Mouse (Mus musculus): Measurements from ENCODE around the gene Cdca5.
"Not testable (repeated sequence)": the region's sequence is repeated elsewhere in the genome, so short reads cannot be mapped to it uniquely, and the experiment has no call there.

The Cdca5 gene

DNA sequence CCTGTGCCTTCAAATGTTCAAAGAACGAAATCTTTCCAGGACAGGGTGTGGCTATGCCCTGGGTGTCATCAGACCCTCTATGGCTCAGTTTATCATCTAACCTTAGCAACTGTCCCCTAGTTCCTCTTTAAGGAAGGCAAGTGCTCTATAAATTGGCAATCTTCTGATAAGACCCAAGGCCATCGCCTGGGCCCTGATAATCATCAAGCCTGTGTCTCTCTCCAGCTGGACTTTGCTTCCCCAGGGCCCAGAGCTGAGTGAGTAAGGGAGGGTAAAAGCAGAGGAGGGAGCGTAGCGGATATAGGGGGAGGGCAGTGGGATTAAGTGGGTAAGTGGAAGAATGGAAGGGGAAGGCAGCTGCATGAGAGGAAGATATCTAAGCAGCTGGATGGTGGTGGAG lies 19.7 kb downstream of the Cdca5 start:
- DNase-seq (ENCODE audit: low spot score in 2 of 2): no peak

DNA sequence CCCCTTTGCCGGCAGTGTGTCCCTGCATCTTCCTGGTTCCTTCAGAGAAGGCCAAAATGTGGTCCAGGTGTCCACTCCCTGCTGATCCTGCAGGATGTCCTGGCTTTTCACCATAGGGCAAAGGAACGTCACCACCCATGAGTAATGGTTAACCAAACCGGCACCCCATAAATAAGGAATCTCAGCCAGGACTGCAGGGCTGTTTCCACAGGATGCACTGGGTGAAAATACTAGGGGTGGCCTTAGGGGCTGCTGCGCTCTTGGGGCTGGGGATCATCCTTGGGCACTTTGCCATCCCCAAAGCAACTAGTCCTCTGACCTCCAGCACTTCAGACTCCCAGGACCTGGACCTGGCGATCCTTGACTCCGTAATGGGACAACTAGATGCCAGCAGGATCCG lies 20.8 kb downstream of the Cdca5 start, which contains the start of gene Naaladl1:
Gene Naaladl1, plus strand, starts transcription at position 197 of the 400 bp plus-strand sequence.
- DNase-seq (ENCODE audit: low spot score in 2 of 2): no peak

DNA sequence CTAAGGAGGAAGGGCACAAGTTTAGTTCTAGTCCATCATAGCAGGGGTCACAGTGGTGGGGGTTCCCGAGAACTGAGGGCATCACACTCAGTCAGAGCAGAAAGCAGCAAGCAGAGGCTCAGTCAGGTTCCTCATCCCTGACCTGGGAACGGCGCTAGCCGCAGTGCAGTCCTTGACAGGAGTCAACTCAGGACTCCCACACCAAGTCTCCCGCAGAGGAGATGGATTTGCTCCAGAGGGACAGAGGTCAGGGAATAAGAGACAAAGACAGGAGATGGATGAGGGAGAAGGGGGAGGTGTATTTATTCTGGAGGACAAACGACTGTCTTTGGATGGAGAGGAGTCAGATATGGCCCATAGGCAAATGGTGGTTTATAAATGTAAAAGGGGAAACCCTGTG lies 28.3 kb downstream of the Cdca5 start:
- DNase-seq (ENCODE audit: low spot score in 2 of 2): no peak

DNA sequence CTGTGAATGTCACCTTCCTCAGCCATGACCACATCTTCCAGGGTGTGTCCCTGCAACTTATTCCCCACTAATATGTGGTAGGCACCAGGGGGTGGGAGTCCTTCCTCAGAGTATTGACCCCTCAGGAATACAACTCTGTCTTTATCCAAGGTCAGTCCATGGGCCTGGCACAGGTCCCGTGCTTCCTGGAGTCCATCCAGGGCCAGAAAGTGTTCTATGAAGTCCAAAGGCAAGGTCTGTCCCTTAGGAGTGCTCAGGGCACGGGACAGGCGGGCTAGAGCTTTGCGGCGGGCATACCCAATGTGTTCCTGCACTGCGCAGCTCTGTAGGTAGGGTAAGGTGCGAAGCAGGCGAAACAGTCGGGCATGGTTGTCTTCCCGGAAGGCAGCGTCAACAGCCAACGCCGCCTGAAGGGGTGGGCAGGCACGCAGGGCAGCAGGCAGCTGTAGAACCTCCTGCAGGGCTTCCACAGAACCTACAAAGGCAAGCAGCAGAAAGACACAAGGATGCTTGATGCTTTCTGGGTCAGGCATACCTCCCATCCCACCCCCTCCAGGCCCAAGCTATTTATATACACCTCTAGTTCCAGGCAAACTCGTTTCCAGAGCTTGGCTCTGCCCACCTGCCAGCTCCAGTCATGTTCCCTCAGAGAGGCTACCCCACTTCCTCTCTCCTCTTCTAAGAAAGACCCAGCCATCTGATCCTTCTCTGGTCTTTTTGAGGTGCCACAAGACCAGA lies 31.5 kb downstream of the Cdca5 start:
- DNase-seq (ENCODE audit: low spot score in 2 of 2): no peak

DNA sequence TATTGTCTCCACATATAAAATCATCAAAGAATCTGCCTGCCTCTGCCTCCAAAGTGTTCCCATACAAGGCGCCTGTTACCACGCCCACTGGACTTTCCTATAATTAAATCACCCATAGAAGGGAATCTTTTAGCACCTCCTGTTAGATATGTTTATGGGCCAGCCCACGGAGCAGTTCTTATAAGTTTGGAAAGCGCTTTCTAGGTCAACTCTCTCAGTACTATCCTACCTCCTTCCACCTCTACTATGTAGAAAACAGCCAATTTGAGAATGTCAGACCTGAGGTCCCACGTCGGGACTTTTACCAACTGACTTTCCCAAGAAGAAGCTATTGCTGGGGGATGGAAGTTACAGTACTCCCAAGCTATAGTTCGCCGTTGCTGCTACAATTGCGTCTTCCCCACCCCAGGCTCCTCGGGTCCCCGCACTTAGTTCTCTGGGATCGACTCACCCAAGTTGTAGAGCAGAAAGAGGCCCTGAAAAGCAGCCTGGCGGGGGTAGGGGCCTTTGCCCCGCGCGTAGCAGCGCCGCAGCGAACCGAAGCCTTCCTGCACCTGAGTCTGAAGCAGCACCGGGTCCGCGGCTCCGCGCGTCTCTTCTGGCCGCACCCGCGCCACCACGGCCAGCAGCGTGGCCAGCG lies 32.7 kb downstream of the Cdca5 start:
- peak in 1 of 2 experiments; percentile 27 for DNase-seq (ENCODE audit: low spot score in 2 of 2)

DNA sequence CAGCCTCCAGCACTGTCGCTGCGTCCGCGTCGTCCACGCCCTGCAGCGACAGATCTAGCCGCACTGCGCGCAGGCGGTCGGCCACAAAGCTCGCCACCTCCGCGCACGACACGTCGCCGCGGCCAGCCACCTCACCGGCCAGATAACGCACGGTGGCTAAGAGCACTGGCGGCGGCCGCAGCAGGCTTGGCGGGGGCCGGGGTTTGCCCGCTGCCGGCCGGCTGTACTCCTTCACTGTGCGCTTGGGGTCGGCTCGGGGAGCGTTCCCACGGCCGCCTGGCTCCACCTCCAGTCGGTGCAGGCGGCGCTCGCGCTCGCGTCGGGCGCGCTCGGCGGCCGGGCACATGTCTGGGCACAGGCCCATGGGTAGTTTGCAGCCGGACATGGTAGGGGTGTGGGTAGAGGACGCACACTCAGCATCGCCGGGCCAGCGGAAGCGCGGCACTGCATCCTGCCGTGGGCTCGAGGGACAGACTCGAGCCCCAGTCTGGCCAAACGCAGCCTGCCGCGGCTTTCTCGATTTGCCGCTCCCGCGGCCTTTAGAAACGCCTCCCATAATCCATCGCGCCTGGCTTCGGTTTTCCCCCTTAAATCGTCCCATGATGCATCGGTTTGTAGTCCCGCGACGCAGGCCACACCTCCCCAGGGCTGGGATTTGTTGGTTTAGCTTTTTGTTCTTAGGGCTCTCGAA lies 33.3 kb downstream of the Cdca5 start, which contains the start of gene Sac3d1:
Gene Sac3d1, minus strand, starts transcription at position 665 of the 691 bp plus-strand sequence.
- DNase-seq (ENCODE audit: low spot score in 2 of 2): peak; percentile 90 to 93

DNA sequence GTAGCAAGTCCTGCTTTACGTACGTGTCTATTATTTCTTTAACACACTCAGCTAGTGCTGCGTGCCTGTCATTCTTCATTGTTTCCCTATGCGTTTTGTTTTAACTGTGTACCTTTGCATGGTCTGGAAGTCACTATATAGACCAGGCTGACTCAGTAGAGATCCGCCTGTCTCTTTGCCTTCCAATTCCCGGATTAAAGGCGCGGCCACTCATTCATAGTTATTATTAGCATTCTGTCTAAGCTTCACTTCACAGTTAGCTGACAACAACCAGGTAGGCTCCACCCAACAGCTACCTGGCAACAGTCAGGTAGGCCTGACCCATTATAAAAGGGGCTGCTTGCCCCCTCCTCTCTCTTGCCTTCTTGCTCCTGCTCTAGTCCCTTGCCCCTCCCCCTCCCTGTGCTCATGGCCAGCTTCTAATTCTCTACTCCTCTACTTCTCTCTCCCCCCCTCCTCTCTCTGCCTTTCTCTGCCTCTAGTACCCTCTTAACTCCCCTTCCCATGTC lies 33.9 kb downstream of the Cdca5 start:
- no peak for DNase-seq (ENCODE audit: low spot score in 2 of 2)

DNA sequence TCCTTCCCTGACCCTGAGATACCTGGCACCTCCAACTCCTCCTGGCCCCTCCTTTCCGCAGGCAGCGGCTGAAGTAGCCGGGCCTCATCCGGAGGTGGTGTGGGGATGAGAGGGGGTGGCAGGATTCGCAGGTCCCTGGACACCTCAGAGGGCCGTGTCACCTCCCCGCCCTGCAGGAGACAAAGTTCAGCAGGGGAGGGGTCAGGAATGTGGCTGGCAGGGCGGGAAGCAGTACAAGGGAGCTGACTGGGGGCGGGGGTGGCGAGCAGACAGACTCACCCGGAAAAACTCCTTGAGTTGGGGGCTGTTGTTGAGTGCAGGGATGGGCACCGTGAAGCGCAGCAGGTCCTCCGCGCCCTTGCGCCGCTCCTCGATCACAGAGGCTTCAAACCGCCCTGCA lies 37.0 kb downstream of the Cdca5 start:
- DNase-seq (ENCODE audit: low spot score in 2 of 2): no peak

DNA sequence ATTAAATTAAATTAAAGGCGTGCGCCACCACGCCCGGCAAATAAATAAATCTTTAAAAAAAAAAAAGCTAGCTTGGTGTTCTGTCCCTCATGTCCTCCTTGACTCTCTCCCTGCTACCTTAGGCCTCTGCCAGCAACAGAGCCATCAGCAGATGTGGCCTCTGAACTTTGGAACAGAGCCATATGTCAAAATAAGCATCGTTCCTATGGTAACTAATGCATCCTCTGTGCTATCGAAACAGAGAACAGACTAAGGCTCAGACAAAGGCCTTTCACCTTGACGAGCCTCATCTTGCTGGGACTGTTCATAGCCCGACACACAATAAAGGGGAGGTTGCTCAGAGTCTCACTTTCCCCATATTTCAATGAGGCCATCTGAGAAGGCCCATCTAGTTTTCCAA lies 38.5 kb downstream of the Cdca5 start:
- DNase-seq (ENCODE audit: low spot score in 2 of 2): no peak

DNA sequence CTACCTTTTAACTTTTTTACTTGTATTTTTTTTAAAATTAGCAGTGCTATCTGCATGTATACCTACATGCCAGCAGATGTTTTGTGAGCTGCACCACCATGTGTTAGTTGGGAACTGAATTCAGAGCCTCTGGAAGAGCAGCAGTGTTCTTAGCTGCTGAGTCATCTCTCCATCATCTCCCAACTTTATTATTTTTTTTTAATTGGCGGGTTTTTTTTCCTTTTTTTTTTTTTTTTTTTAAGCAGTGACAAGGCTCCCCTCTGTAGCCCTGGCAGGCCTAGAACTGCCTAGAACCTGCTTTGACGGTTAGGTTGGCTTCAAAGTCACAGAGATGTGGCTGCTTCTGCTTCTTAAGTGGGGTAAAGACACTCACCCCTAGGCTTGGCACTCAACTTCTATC lies 40.1 kb downstream of the Cdca5 start:
- no peak for DNase-seq (ENCODE audit: low spot score in 2 of 2)

DNA sequence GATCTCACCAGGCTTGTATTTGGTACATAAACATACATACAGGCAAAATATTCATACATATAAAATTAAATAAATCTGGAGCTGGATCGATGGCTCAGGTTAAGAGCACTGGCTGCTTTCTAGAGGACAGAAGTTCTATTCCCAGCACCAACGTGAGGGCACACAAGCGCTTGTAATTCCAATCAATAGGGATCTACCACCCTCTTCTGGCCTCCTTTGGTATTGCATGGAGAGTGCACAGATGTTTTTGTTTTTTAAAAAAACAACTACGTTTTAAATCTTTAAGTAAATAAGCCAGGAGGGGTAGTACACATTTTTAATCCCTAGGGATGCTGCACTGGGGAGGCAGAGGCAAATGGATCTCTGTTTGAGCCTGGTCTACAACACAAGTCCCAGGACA lies 41.5 kb downstream of the Cdca5 start:
- DNase-seq (ENCODE audit: low spot score in 2 of 2): no peak

DNA sequence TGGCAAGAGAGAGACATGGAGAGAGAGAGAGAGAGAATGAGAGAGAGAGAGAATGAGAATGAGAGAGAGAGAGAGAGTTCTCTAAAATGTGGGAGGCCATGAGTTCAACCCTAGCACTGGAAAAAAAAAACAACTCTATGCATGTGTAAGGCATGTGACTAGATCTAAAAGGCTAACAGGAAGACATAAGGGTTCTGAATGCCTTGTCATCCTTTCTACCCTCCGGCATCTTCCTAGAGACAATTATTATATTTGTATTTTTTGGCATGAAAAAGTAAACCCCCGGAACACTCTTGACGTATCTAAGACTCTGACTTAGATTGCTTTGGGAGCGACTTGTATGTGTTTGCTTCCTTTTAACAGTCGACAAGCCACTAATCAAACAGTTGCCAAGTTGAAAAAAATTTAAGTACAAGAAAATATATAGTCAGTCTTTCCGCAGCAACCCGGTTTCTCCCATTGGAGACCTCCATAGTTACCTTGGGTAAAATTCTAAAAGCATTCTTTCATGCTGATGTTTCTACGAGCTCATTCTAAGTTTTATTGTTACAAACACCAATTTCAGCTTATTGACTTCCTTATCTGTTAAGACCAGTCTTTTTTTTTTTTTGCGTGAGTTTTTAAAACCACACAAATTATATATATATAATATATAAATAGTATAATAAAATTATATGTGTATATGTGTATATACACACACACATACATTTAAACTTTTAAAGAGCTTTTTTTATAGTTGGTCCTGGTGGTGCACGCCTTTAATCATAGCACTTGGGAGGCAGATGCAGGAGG lies 42.2 kb downstream of the Cdca5 start:
- DNase-seq (ENCODE audit: low spot score in 2 of 2): no peak

DNA sequence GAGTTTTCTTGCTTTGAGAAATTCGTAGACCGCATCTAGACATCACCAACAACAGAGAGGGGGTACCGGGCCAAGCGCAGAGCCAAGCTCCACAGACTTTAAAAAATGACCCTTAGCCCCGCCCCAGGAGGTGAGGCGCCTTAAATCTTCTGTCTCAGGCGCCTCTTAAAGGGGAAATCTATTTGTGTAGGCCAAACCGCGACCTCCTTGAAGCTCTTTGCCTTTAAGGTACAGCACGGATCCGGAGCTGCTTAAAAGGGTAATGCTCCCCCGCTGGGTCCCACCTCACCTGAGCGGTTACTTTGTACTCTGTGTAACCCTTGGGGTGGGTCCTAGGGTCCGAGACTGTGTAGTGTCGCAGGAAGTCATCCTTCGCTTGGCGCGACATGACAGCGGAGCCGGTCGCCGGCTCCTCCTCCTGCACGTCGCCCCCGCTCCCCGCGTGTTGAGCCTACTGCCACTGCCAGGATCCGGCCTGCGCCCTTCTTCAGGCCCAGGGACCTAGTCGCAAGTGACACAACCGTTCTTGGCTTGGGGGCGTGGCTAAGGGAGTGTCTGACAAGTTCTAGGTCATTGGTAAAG lies 43.1 kb downstream of the Cdca5 start, which contains the start of gene Snx15:
Gene Snx15, minus strand, starts transcription at position 545 of the 582 bp plus-strand sequence.
- peak; percentile 96 to 97 for DNase-seq (ENCODE audit: low spot score in 2 of 2)

DNA sequence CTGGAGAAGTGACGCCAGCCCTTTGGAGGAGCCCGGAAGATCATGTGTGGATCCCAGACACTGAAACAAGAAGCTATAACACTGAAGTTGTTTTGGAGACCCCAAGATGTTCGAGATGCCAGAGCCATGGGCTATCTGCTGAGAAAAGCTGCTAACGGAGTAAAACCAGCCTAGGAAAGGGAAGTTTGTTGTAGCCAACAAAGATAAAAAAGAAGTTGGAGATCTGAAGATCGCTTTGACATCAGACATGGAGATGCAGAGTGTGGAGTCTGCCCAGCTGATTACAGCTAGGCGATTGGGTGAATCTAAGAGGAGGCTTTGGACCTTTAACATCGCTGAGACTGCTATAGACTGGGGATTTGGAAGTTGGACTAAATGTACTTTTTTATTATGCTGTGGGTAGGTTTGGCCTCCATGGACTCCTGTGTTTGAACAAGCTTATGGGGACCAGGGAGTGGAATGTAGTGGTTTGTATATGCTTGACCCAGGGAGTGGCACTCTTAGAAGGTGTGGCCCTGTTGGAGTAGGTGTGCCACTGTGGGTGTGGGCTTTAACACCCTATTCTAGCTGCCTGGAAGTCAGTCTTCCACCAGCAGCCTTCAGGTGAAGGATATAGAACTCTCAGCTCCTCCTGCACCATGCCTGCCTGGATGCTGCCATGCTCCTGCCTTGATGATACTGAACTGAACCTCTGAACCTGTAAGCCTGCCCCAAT lies 45.8 kb downstream of the Cdca5 start:
- not testable (repeated sequence) for DNase-seq (ENCODE audit: low spot score in 2 of 2)

DNA sequence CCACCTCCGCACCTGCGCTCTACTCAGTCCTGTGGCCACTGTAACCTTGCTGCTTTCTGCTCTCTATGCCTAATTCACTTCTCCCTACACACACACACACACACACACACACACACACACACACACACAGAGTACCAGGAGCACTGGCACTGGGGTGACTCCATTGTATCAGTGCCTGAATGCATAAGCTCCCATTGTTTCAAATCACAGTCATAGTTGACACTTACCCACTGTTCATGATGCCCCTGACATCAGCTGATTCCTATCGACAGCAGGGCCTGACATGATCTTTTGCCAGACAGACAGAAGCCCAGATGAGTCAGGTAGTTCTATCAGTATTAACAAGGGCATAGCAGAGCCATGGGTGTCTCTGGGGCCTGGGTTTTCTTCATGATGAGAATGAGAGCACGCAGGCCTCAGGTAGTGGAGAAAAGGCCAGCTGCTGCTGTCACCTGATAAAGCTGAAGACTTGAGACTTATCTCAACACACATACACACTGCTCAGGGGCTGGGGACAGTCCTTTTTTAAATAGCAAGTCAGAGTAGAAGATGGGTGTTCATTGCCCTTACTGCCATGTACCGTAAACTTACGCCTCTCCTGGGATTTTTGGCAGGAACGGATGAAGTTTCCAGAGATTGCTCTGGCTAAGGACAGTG lies 47.5 kb downstream of the Cdca5 start:
- DNase-seq (ENCODE audit: low spot score in 2 of 2): no peak

DNA sequence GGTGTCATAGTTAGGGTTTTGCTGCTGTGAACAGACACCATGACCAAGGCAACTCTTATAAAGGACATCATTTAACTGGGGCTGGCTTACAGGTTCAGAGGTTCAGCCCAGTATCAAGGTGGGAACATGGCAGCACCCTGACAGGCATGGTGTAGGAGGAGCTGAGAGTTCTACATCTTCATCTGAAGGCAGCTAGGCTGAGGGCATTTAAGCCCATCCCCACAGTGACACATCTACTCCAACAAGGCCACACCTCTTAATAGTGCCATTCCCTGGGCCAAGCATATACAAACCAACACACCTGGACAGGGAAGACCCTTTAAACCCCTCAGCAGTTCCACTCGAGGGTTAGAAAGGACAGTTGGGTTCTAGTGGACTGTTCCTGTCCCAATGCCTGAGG lies 48.4 kb downstream of the Cdca5 start:
- DNase-seq (ENCODE audit: low spot score in 2 of 2): not testable (repeated sequence)

DNA sequence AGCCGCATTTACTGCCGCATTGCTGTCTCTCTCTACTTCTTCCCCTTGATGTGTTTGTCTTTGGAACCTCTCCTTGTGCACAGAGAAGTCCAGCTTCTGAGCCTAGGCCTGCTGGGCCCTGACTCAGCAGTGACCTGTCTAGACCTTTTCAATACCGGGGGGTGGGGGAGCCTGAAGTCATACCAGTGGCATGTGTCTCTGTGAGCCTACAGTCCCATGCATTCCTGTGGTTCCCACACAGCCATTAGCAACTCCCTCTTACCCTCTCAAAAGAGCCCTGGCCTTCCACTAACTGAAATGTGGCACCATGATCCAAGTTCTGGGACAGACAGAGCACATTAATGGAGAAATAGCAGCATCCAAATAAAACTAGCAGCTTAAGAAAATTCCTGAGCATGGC lies 51.6 kb downstream of the Cdca5 start:
- no peak for DNase-seq (ENCODE audit: low spot score in 2 of 2)

DNA sequence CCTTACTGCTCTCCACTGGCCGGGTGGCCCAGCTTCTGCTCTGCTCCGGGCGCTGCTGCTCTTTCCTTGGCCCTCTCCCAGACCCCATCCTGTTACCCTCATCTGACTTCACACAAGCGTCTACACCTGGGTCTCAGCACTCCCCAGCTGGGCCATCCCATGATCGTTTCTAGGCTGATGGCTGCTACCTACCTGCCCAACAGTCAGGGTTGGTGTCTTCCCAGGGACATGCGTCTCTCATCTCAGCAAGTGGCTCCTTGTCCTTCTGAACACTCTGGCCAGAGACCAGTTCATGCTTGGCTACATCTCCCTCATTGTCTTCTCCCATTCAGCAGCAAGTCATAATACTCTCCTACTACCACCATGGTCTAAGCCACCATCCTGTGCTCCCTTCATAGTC lies 54.9 kb downstream of the Cdca5 start:
- no peak for DNase-seq (ENCODE audit: low spot score in 2 of 2)

DNA sequence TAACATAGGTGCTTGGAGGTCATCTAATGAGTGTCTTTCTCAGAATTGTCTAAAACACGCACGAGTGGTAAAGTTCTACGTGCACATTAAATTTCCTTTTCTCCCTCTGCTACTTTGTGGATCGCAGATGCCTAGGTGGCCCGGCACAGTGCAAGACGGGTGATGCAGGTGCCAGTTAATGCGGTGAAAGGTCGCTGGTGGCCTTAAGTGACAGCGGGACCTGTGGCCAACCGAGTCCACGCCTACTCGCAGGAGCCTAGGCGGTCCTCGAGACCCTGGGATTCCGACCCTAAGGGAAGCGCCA lies 55.5 kb downstream of the Cdca5 start:
- DNase-seq (ENCODE audit: low spot score in 2 of 2): no peak

DNA sequence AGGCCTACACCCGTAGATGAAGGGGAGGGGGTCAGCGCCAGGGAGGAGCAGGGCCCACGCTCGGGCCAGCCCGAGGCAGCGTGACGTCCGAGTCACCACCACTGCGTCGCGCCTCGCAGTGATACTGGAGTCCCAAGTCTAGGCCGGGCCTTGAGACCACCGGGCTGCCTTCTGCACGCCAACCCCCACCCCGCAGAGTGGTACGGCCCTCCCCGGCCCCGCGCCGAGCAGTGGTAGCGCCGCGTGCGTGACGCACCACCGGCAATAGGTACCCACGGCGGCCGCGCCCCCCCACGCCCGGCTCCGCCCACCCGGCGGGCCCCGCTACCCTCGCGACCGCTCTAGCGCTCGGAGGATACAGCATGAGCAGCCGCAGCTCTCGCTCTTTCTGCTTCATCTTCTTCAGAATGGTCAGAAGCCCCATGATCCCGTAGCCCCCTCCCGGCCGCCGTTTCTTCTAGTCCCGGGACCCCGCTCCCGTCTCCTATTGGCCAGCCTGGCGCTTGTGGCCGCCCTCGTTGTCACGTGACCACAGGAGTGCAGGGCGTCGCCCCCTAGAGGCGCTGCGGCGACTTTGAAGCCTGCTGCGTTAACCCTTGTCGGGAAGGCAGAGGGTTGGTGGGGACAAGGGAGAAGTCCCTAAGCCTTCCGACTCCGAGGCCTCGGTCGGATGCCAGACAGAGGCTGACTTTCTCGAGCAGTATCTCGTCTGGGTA lies 56.1 kb downstream of the Cdca5 start, which contains the start of gene Batf2:
Gene Batf2, plus strand, starts transcription at position 306 of the 716 bp plus-strand sequence.
- peak; percentile 91 to 93 for DNase-seq (ENCODE audit: low spot score in 2 of 2)
